Mouse (Mus musculus): ENCODE measurements around the gene Sun5. TPM values are rescaled to one million over a fixed set of nuclear protein-coding genes. Genes with fewer than 3 reads are reported as not detected.
"Not testable (repeated sequence)": the region's sequence is repeated elsewhere in the genome, so short reads cannot be mapped to it uniquely, and the experiment has no call there.

Gene Sun5
- polyA plus RNA-seq, 1 experiment from 2014 or later: not detected

- Histone ChIP-seq H3K9me3 (replicated peaks) (no peaks in the 10 kb centered on the region), H3K27me3 (replicated peaks) (0 out of 2 replicates have a peak, but pooled peaks cover 2% of the 10 kb centered on the region), H3K4me1 (no peaks in the 10 kb centered on the region), H3K36me3 (no peaks in the 10 kb centered on the region), H3K27ac (no peak overlapping the region), H3K4me2 (no peak overlapping the region), H3K9ac (no peak overlapping the region), H3K4me3 (no peak overlapping the region)
- 75% methylated on average over 8 of the region's 8 CpGs for whole genome bisulfite sequencing (ENCODE audit: insufficient replicate concordance)
- no peak for ATAC-seq
Observed at GRCm38 (mm10) chr2:153808146-153808545, 62.7 kb downstream of the Sun5 start.

GRCm38 (mm10) chr2:153807464-153807863 lies 63.4 kb downstream of the Sun5 start:
- H3K4me1 ChIP-seq; H3K27ac ChIP-seq; H3K9ac ChIP-seq; H3K27me3 ChIP-seq (replicated peaks); ATAC-seq; H3K9me3 ChIP-seq (replicated peaks); H3K4me2 ChIP-seq; H3K36me3 ChIP-seq; H3K4me3 ChIP-seq: not testable (repeated sequence)

Other genes with a start within 250 kb of the Sun5 start
- gene Commd7, start 238.3 kb downstream of the Sun5 start, polyA plus RNA-seq (2016; fragmentation: Nextera tagmentation; extraction: Ambion mirVana): 44.0 and 45.7 TPM in 2 replicates
- 16.6 and 17.1 TPM in 2 replicates for gene Dnmt3b, start 221.6 kb downstream of the Sun5 start, polyA plus RNA-seq (2016; fragmentation: Nextera tagmentation; extraction: Ambion mirVana)
- gene Dnmt3c, start 174.4 kb downstream of the Sun5 start, polyA plus RNA-seq (2016; fragmentation: Nextera tagmentation; extraction: Ambion mirVana): 0.42 and 0.58 TPM in 2 replicates
- 199 and 200 TPM in 2 replicates for gene Mapre1, start 129.8 kb downstream of the Sun5 start, polyA plus RNA-seq (2016; fragmentation: Nextera tagmentation; extraction: Ambion mirVana)
- 0.10 and 0.16 TPM in 2 replicates for gene Efcab8, start 91.2 kb downstream of the Sun5 start, polyA plus RNA-seq (2016; fragmentation: Nextera tagmentation; extraction: Ambion mirVana)
- gene Bpifb2, start 4.0 kb upstream of the Sun5 start, polyA plus RNA-seq (2016; fragmentation: Nextera tagmentation; extraction: Ambion mirVana): not detected in 2 replicates
- not detected in 2 replicates for gene Bpifb6, start 29.3 kb upstream of the Sun5 start, polyA plus RNA-seq (2016; fragmentation: Nextera tagmentation; extraction: Ambion mirVana)
- gene Bpifb3, start 47.1 kb upstream of the Sun5 start, polyA plus RNA-seq (2016; fragmentation: Nextera tagmentation; extraction: Ambion mirVana): not detected in 2 replicates
- 0.08 TPM in 1 of 2 replicates, not detected in the other for gene Bpifb4, start 67.1 kb upstream of the Sun5 start, polyA plus RNA-seq (2016; fragmentation: Nextera tagmentation; extraction: Ambion mirVana)
- gene Bpifa6, start 103.9 kb upstream of the Sun5 start, polyA plus RNA-seq (2016; fragmentation: Nextera tagmentation; extraction: Ambion mirVana): not detected in 2 replicates
- gene Bpifa2, start 137.2 kb upstream of the Sun5 start, polyA plus RNA-seq (2016; fragmentation: Nextera tagmentation; extraction: Ambion mirVana): not detected in 2 replicates